Comparison of ENCODE assay signal across 19 mouse cellular contexts in the genomic region with DNA sequence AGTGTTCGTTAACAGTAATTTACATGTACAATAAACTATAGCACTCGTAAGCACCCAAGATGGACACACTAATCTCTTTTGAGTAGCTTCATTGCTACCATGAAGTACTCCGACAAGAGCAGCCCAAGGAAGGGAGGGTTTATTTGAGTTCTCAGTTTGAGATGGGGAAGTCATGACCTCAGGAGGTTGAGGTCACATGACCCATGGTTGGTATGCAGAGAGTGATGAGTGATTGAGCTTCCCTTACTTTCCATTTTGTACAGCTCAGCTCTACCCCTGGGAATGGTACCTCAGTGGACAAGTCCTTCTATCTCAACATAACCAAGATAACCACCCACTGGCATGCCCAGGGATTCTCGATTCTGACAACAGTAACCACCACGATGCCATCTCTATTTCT.
"Had no signal": no experiment of that assay in that cellular context is flagged by ENCODE, and none has a peak within 500 bp of the region (broad histone marks: within the 10 kb centered on the region; RNA-seq: fewer than 3 reads in every experiment).

No protein-coding gene starts in this region.

- H3K9ac ChIP-seq: lung, embryonic 14.5 days; midbrain, embryonic 12.5 days; neural tube, embryonic 13.5 days; neural tube, embryonic 15.5 days had no signal

- ATAC-seq: midbrain, embryonic 16.5 days had no signal

- H3K27me3 ChIP-seq: midbrain, embryonic 12.5 days; neural tube, embryonic 13.5 days; neural tube, embryonic 15.5 days had no signal

- H3K9me3 ChIP-seq: midbrain, embryonic 10.5 days; midbrain, embryonic 12.5 days; neural tube, embryonic 13.5 days; neural tube, embryonic 15.5 days had no signal

- H3K36me3 ChIP-seq: midbrain, embryonic 10.5 days; midbrain, embryonic 12.5 days; neural tube, embryonic 13.5 days; neural tube, embryonic 15.5 days had no signal

- H3K4me1 ChIP-seq: midbrain, embryonic 10.5 days; midbrain, embryonic 12.5 days; neural tube, embryonic 13.5 days; neural tube, embryonic 15.5 days had no signal

- H3K4me3 ChIP-seq: midbrain, embryonic 10.5 days; midbrain, embryonic 12.5 days; myocyte; neural tube, embryonic 13.5 days; neural tube, embryonic 15.5 days had no signal

- H3K27ac ChIP-seq: midbrain, embryonic 10.5 days; midbrain, embryonic 12.5 days; neural tube, embryonic 13.5 days; neural tube, embryonic 15.5 days had no signal

- DNase-seq: lung, adult 18-20 months; lung, embryonic 14.5 days; lung, postnatal 10 days; lung, postnatal 4 days; midbrain, embryonic 14.5 days; retina, postnatal 1 day; right cerebral cortex, adult 18-20 months; right cerebral cortex, postnatal 25 days; right cerebral cortex, postnatal 4 days; spleen, adult 18-20 months; thymus, adult 2 months; thymus, postnatal 25 days; thymus, postnatal 4 days had no signal

- H3K4me2 ChIP-seq: lung, embryonic 14.5 days; midbrain, embryonic 12.5 days; neural tube, embryonic 13.5 days; neural tube, embryonic 15.5 days had no signal
